Mouse (Mus musculus): ENCODE measurements at regions not wholly inside any gene's neighbourhood (a gene's known extent, or its start where the extent isn't known, plus 50 kb on each side); places are given as distances from the start of the nearest gene placed in this dataset.

DNA sequence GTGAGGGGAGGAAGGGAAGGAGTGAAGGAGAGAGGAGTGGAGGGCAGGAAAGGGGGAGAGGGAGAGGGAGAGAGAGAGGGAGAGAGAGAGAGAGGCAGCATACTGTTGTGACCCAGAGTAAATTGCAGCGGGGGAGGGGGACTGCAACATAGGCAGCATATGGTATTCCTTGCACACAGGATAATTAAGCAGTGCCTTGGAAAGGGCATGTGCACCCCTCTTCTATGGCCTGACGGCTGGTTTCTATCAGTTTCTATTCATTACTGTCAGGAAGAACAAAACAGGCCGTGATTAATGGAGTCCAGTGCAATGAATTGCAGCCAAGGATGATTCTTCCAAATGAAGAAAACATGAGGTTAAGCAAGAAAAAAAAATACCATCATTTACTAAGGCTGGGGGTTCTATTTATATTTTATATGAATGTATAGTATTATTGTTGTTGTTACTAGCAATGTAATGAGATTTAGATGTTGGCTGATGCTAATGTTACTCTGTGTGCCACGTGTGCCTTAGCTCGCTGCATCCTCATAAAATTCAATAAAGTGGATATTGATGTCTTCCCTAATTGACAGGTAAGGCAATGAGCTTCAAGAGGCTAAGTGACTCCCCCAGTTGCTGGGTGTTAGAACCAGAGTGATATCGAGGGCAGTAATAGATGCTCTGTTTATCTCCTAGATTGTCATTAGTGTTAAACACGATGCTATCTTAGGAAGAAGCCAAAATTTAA, 181.3 kb downstream of the Gm19935 start:
- no peak for DNase-seq

DNA sequence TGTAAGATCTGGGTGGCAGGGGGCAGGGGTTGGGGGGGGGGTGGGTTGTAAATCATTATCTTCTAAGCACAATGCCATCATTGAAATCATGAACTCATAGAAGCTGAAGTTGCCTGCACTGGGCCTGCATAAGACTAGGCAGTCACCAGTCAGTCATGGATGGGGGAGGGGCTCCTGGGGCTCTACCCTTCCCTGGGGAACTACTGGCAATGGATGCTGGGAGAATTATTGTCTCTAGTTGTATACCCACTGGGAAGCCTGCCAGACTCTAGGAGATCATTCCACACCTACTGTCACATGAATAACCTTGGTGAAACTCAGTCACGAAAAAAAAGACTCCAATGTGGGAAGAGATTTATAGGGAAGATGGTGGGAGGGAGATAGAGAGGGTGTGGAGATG, 186.4 kb downstream of the Gm19935 start:
- DNase-seq: no peak

- no peak for DNase-seq
Observed at GRCm38 (mm10) chr8:90608410-90608809, 208.8 kb downstream of the Gm19935 start.

- no peak for DNase-seq
Observed at GRCm38 (mm10) chr8:90600946-90601695, 216.1 kb downstream of the Gm19935 start.

DNA sequence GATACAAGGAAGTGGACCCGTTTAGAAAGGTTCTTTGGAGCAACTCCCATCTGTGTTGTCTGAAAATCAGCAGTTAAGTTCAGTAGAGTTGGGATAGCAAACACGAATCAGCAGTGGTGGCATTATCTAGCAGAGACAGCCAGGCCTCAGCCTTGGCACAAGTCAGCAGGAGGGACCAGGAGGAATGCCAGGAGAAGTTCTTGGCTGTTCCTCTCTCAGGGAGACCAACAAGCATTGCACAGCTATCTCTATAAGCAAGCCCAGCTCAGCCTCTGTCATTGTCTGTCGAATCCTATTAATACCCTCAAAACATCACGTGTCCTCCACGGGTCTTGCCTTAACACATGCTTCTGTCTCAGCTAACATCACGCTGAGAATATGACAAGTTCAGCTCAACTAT, 219.8 kb downstream of the Gm19935 start:
- DNase-seq: no peak

DNA sequence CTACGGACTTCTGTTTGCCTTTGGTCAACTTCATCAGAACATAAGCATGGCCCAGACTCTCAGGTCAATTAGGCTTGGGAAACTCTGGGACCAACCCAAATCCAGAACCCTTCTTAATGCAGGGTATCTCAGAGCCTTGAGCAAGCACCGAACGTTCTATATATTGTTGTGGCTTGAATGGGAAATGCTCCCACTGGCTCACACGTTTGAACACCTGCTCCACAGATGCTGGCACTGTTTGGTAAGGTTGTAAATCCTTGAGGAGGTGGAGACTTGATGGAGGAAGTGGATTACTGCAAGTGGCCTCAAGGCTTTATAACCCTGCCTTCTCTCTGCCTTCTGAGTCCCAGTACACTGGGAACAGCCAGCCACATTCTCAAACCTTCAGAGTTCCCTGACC, 231.3 kb upstream of the Tox3 start:
- no peak for DNase-seq

DNA sequence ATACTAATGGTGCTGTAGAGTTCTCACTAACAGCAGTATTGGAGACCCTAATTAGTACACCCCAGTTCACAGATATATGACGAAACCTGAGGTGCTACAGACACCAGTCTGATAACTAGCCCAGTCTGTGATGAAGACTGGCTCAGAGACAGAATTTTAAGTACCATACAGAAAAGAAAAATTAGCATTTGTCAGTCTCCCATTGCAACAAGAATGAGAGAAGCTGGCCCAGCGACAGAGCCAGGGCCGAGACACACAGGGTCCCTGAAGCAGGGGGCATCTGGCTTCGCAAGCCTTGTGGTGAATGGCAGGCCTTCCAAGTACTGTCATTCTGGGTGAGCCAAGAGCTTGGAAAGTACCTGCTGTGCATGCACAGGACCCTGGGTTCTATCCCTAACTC, 228.8 kb upstream of the Tox3 start:
- no peak for DNase-seq

- DNase-seq: no peak
Observed at GRCm38 (mm10) chr8:90574676-90575075, 226.5 kb upstream of the Tox3 start.

DNA sequence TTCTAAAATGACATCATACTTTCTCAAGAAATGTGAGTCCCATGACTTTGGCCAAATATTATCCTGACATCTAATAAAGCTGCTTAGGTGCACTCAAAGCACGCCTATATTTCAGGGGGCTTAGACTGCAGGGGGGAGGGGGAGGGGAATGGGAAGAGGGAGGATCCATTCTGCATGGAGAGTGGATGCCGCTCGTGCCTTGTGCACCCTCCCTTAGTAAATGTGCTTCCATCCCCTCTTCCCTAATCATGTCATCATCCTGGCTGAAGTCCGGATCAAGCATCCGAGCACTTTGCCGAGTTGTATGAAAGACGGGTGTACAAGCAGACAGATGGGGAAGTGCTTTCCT, 207.9 kb upstream of the Tox3 start:
- no peak for DNase-seq

- no peak for DNase-seq
Observed at GRCm38 (mm10) chr8:90555415-90556078, 207.4 kb upstream of the Tox3 start.

GRCm38 (mm10) chr8:90547276-90547675, 199.1 kb upstream of the Tox3 start:
- DNase-seq: no peak

GRCm38 (mm10) chr8:90542619-90543018, 194.5 kb upstream of the Tox3 start:
- no peak for DNase-seq

GRCm38 (mm10) chr8:90536196-90536640, 188.1 kb upstream of the Tox3 start:
- DNase-seq: no peak

GRCm38 (mm10) chr8:90535515-90536156, 187.5 kb upstream of the Tox3 start:
- no peak for DNase-seq

- no peak for DNase-seq
Observed at GRCm38 (mm10) chr8:90521393-90521792, 173.2 kb upstream of the Tox3 start.

DNA sequence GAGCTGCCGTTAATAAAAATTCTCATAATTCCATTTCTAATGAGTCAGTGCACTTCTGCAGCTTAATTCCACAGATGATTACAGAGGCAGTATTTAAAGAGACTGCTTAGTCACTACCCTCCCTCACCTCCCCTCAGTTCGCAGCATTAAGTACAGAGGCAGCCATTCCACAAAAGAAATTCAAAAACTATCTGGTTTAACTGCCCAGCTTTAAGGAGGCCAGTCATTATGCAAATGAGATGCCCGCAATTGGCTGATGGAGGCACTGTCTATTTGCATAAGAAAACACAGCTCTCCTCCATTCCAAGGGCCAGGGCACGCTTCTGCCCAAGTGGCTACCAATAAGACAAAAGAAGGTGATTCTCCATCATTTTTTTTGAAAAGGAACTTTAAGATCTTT, 172.0 kb upstream of the Tox3 start:
- DNase-seq: no peak

DNA sequence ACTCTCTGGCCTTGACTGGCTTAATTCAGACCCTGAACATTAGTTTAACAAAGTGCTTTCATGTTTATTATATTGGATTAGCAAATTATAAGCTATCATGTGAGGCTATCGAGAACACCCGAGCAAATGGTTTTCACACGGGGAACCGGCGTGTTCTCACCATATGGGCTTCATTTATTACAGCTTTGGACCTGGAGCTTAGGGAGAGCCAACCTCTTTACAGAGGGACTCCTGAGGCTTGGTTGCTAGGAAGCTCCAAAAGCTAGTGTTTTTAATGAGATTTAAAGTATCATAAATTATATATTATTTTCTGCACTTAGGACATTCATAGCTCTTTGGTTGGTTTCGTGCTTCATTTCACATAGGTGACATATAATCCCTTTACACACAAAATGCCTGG, 171.4 kb upstream of the Tox3 start:
- DNase-seq: no peak

DNA sequence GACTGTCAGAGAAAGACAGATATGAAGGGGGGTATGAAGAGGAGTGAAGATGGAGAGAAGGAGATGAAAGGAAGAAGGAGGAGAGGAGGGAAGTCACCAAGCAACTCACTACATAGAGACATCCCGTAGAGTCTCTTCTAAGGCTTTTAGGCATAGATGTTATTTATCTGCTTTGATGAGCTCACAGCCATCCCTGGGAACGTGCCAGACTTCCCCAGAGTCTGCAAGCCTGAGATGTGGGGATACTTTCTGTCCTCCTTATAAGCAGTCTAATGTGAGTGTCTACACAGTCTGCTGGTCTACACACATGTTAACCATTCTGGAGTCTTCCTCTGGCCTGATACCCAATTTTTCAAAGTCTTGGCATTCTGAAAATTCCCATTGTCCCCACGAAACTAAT, 166.0 kb upstream of the Tox3 start:
- DNase-seq: no peak

DNA sequence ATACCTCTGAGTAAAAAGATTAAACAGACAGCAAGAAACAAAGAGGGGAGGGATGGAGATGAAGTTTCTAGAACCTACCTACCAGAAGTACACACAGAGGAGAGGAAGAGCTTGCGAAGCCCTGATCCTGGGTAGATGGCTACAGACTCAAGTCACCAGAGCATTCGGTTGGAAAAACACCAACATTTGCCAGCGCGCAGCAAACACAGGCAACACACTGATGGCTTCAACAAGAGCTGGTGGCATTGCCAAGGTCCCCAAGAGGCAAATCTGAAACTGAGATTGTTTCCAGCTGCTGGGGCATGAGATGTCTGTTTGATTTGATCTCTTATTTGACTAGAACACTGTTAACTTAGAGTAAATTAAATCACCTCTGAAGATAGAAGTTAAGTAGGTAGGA, 165.5 kb upstream of the Tox3 start:
- no peak for DNase-seq

GRCm38 (mm10) chr8:90513102-90513501, 165.0 kb upstream of the Tox3 start:
- DNase-seq: no peak

DNA sequence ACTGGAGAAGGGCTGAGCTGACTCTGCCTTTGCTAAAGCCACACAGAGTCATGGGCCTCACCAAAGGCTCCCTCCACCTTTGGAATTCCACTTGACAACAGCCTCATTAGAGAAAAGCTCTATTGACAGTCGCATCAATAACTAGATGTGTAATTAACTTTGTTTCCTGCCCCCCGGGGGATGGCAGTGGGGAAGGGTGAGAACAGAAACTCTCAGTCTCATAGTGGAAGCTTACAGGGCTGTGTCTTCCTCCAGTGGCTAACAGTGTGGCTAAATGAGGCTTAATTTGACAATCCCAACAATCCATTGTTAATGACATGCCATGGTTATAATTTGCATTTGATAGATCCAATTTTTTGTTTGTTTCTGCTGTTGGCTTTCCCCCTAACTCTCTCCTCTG, 164.5 kb upstream of the Tox3 start:
- no peak for DNase-seq

DNA sequence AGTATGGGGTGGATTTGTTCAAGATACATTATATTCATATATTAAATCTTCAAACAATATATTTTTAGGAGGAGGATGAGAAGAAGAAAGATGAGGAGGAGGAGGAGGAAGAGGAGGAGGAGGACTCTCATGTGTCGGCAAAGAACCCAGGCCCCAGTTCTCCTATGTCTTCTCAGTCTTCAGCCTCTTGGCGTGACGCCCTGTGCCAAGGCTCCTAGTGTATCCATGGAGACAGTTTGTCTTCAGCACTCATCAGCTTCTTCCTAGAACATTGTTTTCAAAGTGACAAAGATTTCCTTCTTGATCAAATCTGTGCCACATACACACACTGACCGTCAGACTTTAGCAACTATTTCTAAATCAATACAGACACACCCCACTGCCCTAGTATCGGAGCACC, 156.4 kb upstream of the Tox3 start:
- DNase-seq: no peak

- no peak for DNase-seq
Observed at GRCm38 (mm10) chr8:90503306-90503705, 155.2 kb upstream of the Tox3 start.

GRCm38 (mm10) chr8:90502879-90503278, 154.7 kb upstream of the Tox3 start:
- no peak for DNase-seq
